In the genomic region with DNA sequence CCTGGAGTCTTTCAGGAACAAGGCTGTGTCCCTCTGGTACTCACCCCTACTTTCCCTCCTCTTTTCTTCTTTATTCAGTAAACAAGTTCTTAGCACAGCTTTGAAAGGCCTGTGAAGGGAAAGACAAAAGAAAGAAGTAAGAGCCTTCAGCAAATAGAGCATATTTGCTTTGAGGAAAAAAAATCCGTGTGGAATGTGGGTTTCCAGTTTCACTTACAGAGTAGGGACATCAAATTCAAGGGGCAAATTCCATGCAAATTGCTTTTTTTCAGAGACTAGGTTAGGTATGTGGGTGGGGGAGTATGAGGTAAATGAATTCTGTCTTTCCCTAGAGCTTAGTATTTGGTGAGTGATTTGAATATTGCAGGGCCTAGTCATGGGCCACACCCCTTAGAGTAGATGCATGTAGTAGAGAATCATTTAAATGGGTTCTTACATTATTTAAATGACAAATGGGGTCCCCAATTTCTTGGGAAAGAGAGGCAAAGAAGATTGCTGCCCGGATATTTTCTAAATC, we compare ENCODE assay signal across 26 mouse cellular contexts. TPM values are rescaled to one million over a fixed set of nuclear protein-coding genes. Genes with fewer than 3 reads are reported as not detected.
A peak's percentile ranks its signal among the peaks of the same experiment; 100 is the strongest.
DNase-seq lines count a peak whose midpoint lies in the region; ATAC-seq and TF ChIP-seq lines count a peak whose summit lies in the region.
"Had no signal": no experiment of that assay in that cellular context is flagged by ENCODE, and none has a peak within 500 bp of the region (broad histone marks: within the 10 kb centered on the region; RNA-seq: fewer than 3 reads in every experiment).

No protein-coding gene starts in this region.

- no peak for TF ChIP-seq CTCF in kidney, postnatal 0 days (IDR thresholded peaks at IDR 0.05; ENCODE audit: low read depth)
- TF ChIP-seq CTCF in kidney, adult 2 months (conservative IDR thresholded peaks at IDR 0.05; ENCODE audit: insufficient read depth, insufficient read length, low read depth, low read length) = no peak

- 43% methylated on average over 2 of the region's 2 CpGs for WGBS in kidney, postnatal 0 days
- WGBS in kidney, adult 2 months = 53% methylated on average over 2 of the region's 2 CpGs

- H3K27me3 ChIP-seq in kidney, postnatal 0 days (ENCODE audit: insufficient read depth, low read length) = no peaks in the 10 kb centered on the region
- H3K27me3 ChIP-seq in kidney, adult 2 months (replicated peaks; ENCODE audit: control insufficient read depth, insufficient read depth, low read length) = no peaks in the 10 kb centered on the region
- H3K27me3 ChIP-seq: CH12.LX; embryonic facial prominence, embryonic 13.5 days; forebrain, embryonic 13.5 days; heart, embryonic 12.5 days; hindbrain, embryonic 15.5 days; Patski had no signal

- no peak overlapping the region for H3K27ac ChIP-seq in kidney, postnatal 0 days
- H3K27ac ChIP-seq in kidney, adult 2 months (ENCODE audit: insufficient read depth, low read depth, low read length) = no peak overlapping the region
- H3K27ac ChIP-seq: embryonic facial prominence, embryonic 13.5 days; forebrain, embryonic 13.5 days; gastrocnemius, adult 2 months; hindbrain, embryonic 15.5 days had no signal

- peak; percentile 10 for DNase-seq in kidney, postnatal 0 days (ENCODE audit: low spot score)
- DNase-seq in kidney, adult 2 months = no peak
- DNase-seq in ES-CJ7 (ENCODE audit: low read depth, low spot score) (peak; percentile 9), MN1 (ENCODE audit: low spot score) (no peak)
- peak; percentile 24 for DNase-seq in Muller cell, postnatal 12 days (ENCODE audit: inconsistent ontology term)
- DNase-seq in embryo, embryonic 11 days = peak; percentile 7
- DNase-seq in urinary bladder, adult 2 months (ENCODE audit: low spot score) = no peak
- DNase-seq: adrenal gland, postnatal 10 days; cerebellum, adult 11 months; cerebellum, adult 8-10 months; cerebellum, postnatal 14 days; forebrain, postnatal 0 days; gastrocnemius, adult 2 months; gastrocnemius, postnatal 25 days; heart, postnatal 36 days had no signal

- no peak overlapping the region for H3K4me2 ChIP-seq in kidney, postnatal 0 days (ENCODE audit: low read length)
- H3K4me2 ChIP-seq: embryonic facial prominence, embryonic 13.5 days; forebrain, embryonic 13.5 days; heart, embryonic 12.5 days; hindbrain, embryonic 15.5 days had no signal

- TF ChIP-seq POLR2A in kidney, adult 2 months (IDR thresholded peaks at IDR 0.05; ENCODE audit: low read depth, low read length) = no peak

- no peaks in the 10 kb centered on the region for H3K36me3 ChIP-seq in kidney, postnatal 0 days (ENCODE audit: insufficient read depth, low read length)
- H3K36me3 ChIP-seq in kidney, adult 2 months (ENCODE audit: control insufficient read depth, insufficient read depth, low read length) = no peaks in the 10 kb centered on the region
- H3K36me3 ChIP-seq: embryonic facial prominence, embryonic 13.5 days; G1E; heart, embryonic 12.5 days; hindbrain, embryonic 15.5 days had no signal

- H3K9ac ChIP-seq in kidney, postnatal 0 days (ENCODE audit: low read depth, low read length) = no peak overlapping the region
- H3K9ac ChIP-seq: embryonic facial prominence, embryonic 13.5 days; forebrain, embryonic 13.5 days; forebrain, postnatal 0 days; heart, embryonic 12.5 days; hindbrain, embryonic 15.5 days had no signal

- ATAC-seq in kidney, postnatal 0 days (replicated peaks; ENCODE audit: low FRiP score, low read depth) = no peak
- ATAC-seq: forebrain, embryonic 13.5 days; forebrain, postnatal 0 days; intestine, postnatal 0 days; Patski had no signal

- no peaks in the 10 kb centered on the region for H3K9me3 ChIP-seq in kidney, postnatal 0 days (replicated peaks; ENCODE audit: low read length)
- H3K9me3 ChIP-seq: embryonic facial prominence, embryonic 13.5 days; forebrain, embryonic 13.5 days; G1E; heart, embryonic 12.5 days; hindbrain, embryonic 15.5 days had no signal

- H3K4me1 ChIP-seq in kidney, postnatal 0 days (replicated peaks; ENCODE audit: insufficient read depth, low read length) = no peaks in the 10 kb centered on the region
- no peaks in the 10 kb centered on the region for H3K4me1 ChIP-seq in kidney, adult 2 months (ENCODE audit: control insufficient read depth, insufficient read depth, low read length)
- H3K4me1 ChIP-seq: embryonic facial prominence, embryonic 13.5 days; forebrain, embryonic 13.5 days; heart, embryonic 12.5 days; hindbrain, embryonic 15.5 days had no signal

- H3K4me3 ChIP-seq in kidney, postnatal 0 days (replicated peaks; ENCODE audit: low read depth, low read length) = no peak overlapping the region
- H3K4me3 ChIP-seq in kidney, adult 2 months (ENCODE audit: insufficient read depth, low read depth, low read length) = no peak overlapping the region
- H3K4me3 ChIP-seq: embryonic facial prominence, embryonic 13.5 days; forebrain, embryonic 13.5 days; gastrocnemius, adult 2 months; heart, embryonic 12.5 days; hindbrain, embryonic 15.5 days had no signal

RNA-seq across cellular contexts. Expression of a gene that starts 39.3 kb away (rescaled TPM):
- not detected in 2 replicates for polyA plus RNA-seq in kidney, postnatal 0 days (2015; fragmentation: Nextera tagmentation; extraction: Ambion mirVana)
- not detected in 2 replicates for polyA plus RNA-seq in kidney, adult 2 months (2012; rRNA removed)
- not detected in 2 replicates for polyA plus RNA-seq in urinary bladder, adult 2 months (2012; rRNA removed)
- polyA plus RNA-seq: brain, embryonic 14.5 days; embryonic facial prominence, embryonic 13.5 days; forebrain, embryonic 13.5 days; forebrain, postnatal 0 days; G1E; heart, embryonic 16.5 days; hindbrain, embryonic 11.5 days; hindbrain, embryonic 15.5 days; Patski had no signal

Comparison
In these comparisons a context has a peak if more than half of its experiments do, and no peak if none do; other contexts are left out.
1. DNase-seq: peak in kidney, postnatal 0 days (single experiment), ES-CJ7 (single experiment), Muller cell, postnatal 12 days (single experiment) and embryo, embryonic 11 days (single experiment); none in kidney, adult 2 months (single experiment), MN1 (single experiment) and urinary bladder, adult 2 months (single experiment).